Mouse (Mus musculus): ENCODE results near the gene Resp18. TPM values are rescaled to one million over a fixed set of nuclear protein-coding genes. Genes with fewer than 3 reads are reported as not detected.
A peak's percentile ranks its signal among the peaks of the same experiment; 100 is the strongest.

Resp18 gene
- not detected for total RNA-seq (2022)

DNA sequence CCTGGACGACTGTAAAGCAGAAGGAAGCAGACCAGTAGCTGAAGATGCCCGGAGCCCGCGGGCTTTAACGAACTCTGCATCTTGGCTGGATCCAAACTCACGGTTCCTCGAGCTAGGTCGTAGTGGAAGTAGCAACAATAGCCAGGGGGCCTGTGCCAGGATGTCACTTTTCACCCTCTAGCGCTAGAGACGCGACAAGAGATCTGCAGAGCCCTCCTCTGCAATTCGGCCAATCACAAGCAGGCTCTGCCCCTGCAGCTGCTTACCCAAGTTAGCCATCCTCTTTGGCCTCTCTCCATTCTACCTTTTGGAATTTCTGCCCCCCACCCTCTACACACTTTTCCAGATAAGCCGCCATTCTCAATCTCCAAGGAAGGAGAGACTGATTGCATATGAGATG, at the start of gene Resp18:
Gene Resp18, minus strand, starts transcription at position 188 of the 400 bp plus-strand sequence.
- no peak for DNase-seq (ENCODE audit: low spot score in 2 of 2)

GRCm38 (mm10) chr1:75327461-75327860, 49.2 kb upstream of the Resp18 start:
- DNase-seq (ENCODE audit: low spot score in 2 of 2) = no peak

GRCm38 (mm10) chr1:75319166-75319565, 41.0 kb upstream of the Resp18 start:
- no peak for DNase-seq (ENCODE audit: low spot score in 2 of 2)

- no peak for DNase-seq (ENCODE audit: low spot score in 2 of 2)
Measured at GRCm38 (mm10) chr1:75318736-75319135, 40.5 kb upstream of the Resp18 start.

GRCm38 (mm10) chr1:75318301-75318700, 40.1 kb upstream of the Resp18 start:
- no peak for DNase-seq (ENCODE audit: low spot score in 2 of 2)

GRCm38 (mm10) chr1:75317241-75318201, 39.3 kb upstream of the Resp18 start, which contains the start of gene Dnpep:
Gene Dnpep (minus strand): TSS chr1:75317990.
- DNase-seq (ENCODE audit: low spot score in 2 of 2) = peak; percentile 100

DNA sequence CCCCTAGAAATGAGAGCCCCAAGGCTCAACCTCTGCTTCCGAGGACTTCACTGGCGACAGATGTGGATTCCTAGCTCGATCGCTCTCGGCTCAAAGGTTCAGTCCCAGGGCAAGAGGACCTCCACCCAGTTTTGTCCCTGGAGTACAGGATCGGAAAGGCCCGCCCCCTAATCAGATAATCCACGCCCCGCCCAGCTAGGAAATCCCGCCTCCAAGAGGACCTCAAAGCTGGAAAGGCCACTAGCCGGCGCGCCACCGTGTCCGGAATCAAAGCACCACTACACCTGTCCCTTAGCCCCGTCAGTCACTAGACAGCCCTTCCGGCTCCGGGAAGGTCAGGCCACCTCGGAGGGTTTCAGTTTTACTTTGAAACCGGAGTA, 38.6 kb upstream of the Resp18 start:
- DNase-seq (ENCODE audit: low spot score in 2 of 2) = peak; percentile 81 to 86

GRCm38 (mm10) chr1:75315456-75316365, 37.5 kb upstream of the Resp18 start:
- no peak for DNase-seq (ENCODE audit: low spot score in 2 of 2)

DNA sequence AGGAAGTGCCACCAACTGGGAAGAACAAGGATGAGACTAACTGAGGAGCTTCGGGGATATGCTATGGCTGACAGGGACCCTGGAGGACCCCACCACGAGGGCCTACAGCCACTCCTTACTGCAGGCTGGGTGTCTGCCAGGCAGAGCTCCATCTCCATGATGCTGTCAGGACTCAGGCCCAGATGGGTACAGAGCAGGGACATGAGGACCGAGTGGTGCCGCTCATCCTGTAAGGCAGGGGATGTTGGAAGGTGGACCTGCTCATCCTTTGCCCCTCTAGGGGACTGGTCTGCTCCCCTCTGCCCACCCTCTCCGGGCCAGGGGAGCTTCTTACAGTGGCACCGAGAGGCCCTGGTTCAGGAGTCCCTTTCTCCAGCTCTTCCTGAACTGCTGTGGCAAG, 36.8 kb upstream of the Resp18 start:
- no peak for DNase-seq (ENCODE audit: low spot score in 2 of 2)

- no peak for DNase-seq (ENCODE audit: low spot score in 2 of 2)
Measured at GRCm38 (mm10) chr1:75311694-75312093, 33.5 kb upstream of the Resp18 start.

DNA sequence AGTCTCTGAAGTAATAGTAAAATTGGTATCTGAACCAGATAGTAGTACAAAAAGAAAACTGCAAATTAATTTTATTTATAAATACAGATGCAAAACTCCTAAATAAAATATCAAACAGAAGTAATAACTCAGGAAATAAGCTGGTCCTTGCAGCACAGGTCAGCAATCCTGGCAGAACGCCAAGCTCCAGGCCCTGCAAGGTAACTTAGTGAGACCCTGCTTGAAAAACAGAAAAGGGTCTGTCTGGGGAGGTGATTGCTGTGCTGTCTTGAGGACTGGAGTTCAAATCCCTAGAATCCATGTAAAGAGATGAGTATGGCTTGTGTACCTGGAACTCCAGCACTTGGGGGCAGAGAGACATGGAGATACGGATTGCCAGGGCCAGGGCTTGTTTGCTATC, 26.4 kb upstream of the Resp18 start:
- DNase-seq (ENCODE audit: low spot score in 2 of 2) = no peak

DNA sequence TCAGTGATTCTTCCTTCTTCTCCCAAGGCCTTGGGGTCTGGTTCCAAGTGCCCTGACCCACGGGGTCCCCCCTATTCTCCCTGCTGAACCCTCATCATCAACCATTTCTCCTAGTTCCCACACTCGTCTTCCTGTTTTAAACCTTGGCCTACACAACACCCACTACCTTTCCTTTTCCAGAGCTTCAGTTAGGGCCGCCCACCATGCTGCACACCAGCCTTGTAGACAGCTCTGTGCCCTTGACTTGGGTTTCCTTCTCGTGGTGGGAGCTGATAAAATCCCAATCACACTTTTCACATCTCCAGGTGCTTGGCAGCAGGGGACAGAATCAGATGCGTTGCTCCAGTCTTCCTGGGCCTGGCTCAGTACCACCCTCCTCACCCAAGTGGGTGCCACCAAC, 16.1 kb upstream of the Resp18 start:
- DNase-seq (ENCODE audit: low spot score in 2 of 2) = no peak

GRCm38 (mm10) chr1:75293331-75293701, 15.1 kb upstream of the Resp18 start:
- DNase-seq (ENCODE audit: low spot score in 2 of 2) = no peak

DNA sequence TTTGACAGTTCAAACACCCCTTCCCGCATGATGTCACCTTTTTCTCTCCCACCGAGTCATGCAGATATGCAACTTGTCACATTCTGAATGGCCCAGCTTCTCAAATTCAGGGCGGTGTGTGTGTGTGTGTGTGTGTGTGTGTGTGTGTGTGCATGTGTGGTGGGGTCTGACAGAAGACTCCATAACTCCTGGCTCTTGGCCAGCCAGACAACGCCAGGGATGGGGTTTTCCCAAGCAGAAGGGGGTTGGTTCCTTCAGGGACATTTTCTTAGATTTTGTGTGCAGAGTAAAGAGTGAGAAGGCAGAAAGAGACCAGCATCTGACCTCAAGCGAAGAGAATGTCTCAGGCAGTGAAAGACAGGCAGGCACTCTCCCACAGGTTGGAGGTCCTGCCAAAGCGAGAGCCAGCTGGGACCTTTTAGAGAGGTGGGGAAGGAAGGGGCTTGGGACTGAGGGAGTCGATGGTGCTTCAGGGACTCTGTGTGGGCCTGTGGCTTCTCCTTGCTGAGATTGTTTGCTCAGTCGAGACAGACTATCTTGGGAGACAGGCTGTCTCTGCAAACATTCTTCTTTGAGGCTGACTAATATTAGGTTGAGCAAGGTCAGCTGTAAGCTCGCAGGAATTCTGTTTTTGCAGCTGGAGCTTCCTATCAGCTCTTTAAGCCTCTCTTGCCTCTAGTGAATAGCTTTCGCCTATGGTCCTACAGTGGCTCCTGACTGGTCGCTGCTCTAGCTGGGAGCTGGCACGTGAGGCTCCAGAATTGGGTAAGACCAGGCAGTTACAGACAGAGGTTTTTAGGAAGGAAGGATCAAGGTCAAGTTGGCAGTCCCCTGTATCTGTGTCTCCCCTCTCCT, 14.5 kb upstream of the Resp18 start:
- DNase-seq (ENCODE audit: low spot score in 2 of 2) = no peak

DNA sequence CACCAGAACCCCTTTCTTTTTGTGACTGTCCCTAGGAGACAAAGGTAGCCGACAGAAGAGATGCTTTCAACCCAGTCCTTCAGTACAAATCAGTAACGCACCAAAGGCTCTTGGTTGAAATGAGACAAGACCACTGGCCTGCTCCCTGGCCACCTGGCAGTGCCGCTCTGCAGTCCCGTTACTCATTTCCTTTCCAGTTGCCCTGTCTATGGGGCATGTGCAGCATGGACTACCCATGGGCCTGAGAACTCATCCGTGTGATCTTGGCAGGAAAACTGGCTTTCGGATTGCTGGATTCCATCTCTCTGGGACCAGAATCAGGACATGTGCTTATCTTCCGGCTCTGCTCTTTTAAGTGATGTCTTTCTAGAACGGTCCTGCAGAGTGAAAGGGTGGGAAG, 13.1 kb upstream of the Resp18 start:
- DNase-seq (ENCODE audit: low spot score in 2 of 2) = no peak

GRCm38 (mm10) chr1:75290582-75290981, 12.4 kb upstream of the Resp18 start:
- DNase-seq (ENCODE audit: low spot score in 2 of 2) = no peak

GRCm38 (mm10) chr1:75289888-75290431, 11.7 kb upstream of the Resp18 start:
- no peak for DNase-seq (ENCODE audit: low spot score in 2 of 2)

- no peak for DNase-seq (ENCODE audit: low spot score in 2 of 2)
Measured at GRCm38 (mm10) chr1:75289376-75289775, 11.2 kb upstream of the Resp18 start.

- DNase-seq (ENCODE audit: low spot score in 2 of 2) = no peak
Measured at GRCm38 (mm10) chr1:75284911-75285310, 6.7 kb upstream of the Resp18 start.

- no peak for DNase-seq (ENCODE audit: low spot score in 2 of 2)
Measured at GRCm38 (mm10) chr1:75283017-75283416, 4.8 kb upstream of the Resp18 start.

Measured in gastrocnemius, adult 8-10 months (tissue).